Mouse (Mus musculus) heart, postnatal 0 days (tissue): Measurements from ENCODE around the gene Thy1. TPM values are rescaled to one million over a fixed set of nuclear protein-coding genes. Genes with fewer than 3 reads are reported as not detected.

ENCODE experiments used
- ATAC-seq: fragments of 200-750 bp; cut with Nextera tagmentation; 2 replicates; pipeline ENCODE4 v1.8.0; 2017; ENCODE audit warnings: low read depth, moderate number of reproducible peaks, moderate library complexity; ENCODE audit not compliant: insufficient read depth
- DNase-seq: peaks from one replicate; pipeline ENCODE4 v3.0.0-alpha.2; 2016; ENCODE audit warnings: low spot score
- H3K27ac ChIP-seq: fragments of 300-500 bp; sonication (generic); 2 replicates; pipeline ENCODE4 v1.5.1; 2014; ENCODE audit warnings: low read depth, mild to moderate bottlenecking
- H3K27me3 ChIP-seq: fragments of 300-500 bp; sonication (generic); 2 replicates; pipeline ENCODE4 v1.6.1; 2014; ENCODE audit warnings: low read length, mixed read lengths; ENCODE audit not compliant: control insufficient read depth, insufficient read depth
- H3K36me3 ChIP-seq: fragments of 300-500 bp; sonication (generic); replicated peaks from 2 replicates; pipeline ENCODE4 v1.6.1; 2014; ENCODE audit warnings: low read length, mixed read lengths; ENCODE audit not compliant: control insufficient read depth, insufficient read depth
- H3K4me1 ChIP-seq: fragments of 300-500 bp; sonication (generic); 2 replicates; pipeline ENCODE4 v1.6.1; 2014; ENCODE audit warnings: antibody characterized with exemption; ENCODE audit not compliant: control insufficient read depth, insufficient read depth
- H3K4me2 ChIP-seq: fragments of 300-500 bp; sonication (generic); 2 replicates; pipeline ENCODE4 v1.6.1; 2014; ENCODE audit warnings: low read depth, mild to moderate bottlenecking, low read length, moderate library complexity
- H3K4me3 ChIP-seq: fragments of 300-500 bp; sonication (generic); 2 replicates; pipeline ENCODE4 v1.5.1; 2014; ENCODE audit warnings: low read depth, low read length
- H3K9ac ChIP-seq: fragments of 300-500 bp; sonication (generic); replicated peaks from 2 replicates; pipeline ENCODE4 v1.6.1; 2014; ENCODE audit warnings: low read depth, low read length, mixed read lengths
- H3K9me3 ChIP-seq: fragments of 300-500 bp; sonication (generic); replicated peaks from 2 replicates; pipeline ENCODE4 v1.6.1; 2016; ENCODE audit warnings: low read length; ENCODE audit not compliant: control insufficient read depth
- CTCF ChIP-seq: IDR thresholded peaks from 2 replicates; pipeline ENCODE4 v1.5.1; 2016; ENCODE audit warnings: antibody characterized with exemption, control low read depth, low read depth
- EP300 ChIP-seq: IDR thresholded peaks from 2 replicates; pipeline ENCODE4 v1.6.1; 2016; ENCODE audit warnings: antibody characterized with exemption, low read depth
- WGBS: fragments of 180-500 bp; shearing (Covaris S2); extraction: QIAGEN DNeasy Blood & Tissue Kit; methylation state at CpG from one replicate; pipeline ENCODE4 v1.1.7; 2014; 5-methylcytosine and 5-hydroxymethylcytosine counted together
- polyA plus RNA-seq: library from polyadenylated mRNA; unstranded; fragments of >200 nt; fragmentation: Nextera tagmentation; extraction: Ambion mirVana; gene quantifications from 2 replicates; pipeline ENCODE4 v1.2.1, GENCODE M21; 2015
- total RNA-seq: library from RNA; depleted of rRNA; stranded (reverse); fragments of >200 nt; gene quantifications from 2 replicates; pipeline ENCODE4 v1.2.3, GENCODE M21; 2014; ENCODE audit warnings: low replicate concordance

Thy1 gene
- total and polyA plus RNA-seq, 2 experiments from 2014 or later = 3.6 to 6.3 TPM

GRCm38 (mm10) chr9:44029580-44030236 is 13.5 kb upstream of the Thy1 start:
- Histone ChIP-seq H3K27ac (peak overlapping the region; percentile 38), H3K4me1 (no peaks in the 10 kb centered on the region), H3K9ac (no peak overlapping the region), H3K9me3 (no peaks in the 10 kb centered on the region; the same call in 1 of the 2 replicates), H3K36me3 (no peaks in the 10 kb centered on the region), H3K4me2 (no peak overlapping the region), H3K27me3 (no peaks in the 10 kb centered on the region), H3K4me3 (no peak overlapping the region)
- TF ChIP-seq EP300 (no peak), CTCF (no peak)
- peak; percentile 66 for DNase-seq
- ATAC-seq = peak; percentile 68
- WGBS = 44% methylated on average over 5 of the region's 5 CpGs

- H3K4me1 ChIP-seq = no peaks in the 10 kb centered on the region
- peak overlapping the region; percentile 38; the same call in 1 of the 2 replicates for H3K27ac ChIP-seq
- H3K9ac ChIP-seq = no peak overlapping the region
- no peak overlapping the region for H3K4me3 ChIP-seq
- H3K9me3 ChIP-seq = no peaks in the 10 kb centered on the region
- ATAC-seq = no peak
- TF ChIP-seq EP300 = no peak
- no peak for TF ChIP-seq CTCF
- WGBS = 92% methylated on average over 4 of the region's 4 CpGs
- no peaks in the 10 kb centered on the region for H3K27me3 ChIP-seq
- H3K4me2 ChIP-seq = no peak overlapping the region
- no peaks in the 10 kb centered on the region for H3K36me3 ChIP-seq
- no peak for DNase-seq
Measured at GRCm38 (mm10) chr9:44030646-44031045, 12.5 kb upstream of the Thy1 start.

- Histone ChIP-seq H3K4me3 (no peak overlapping the region), H3K27ac (no peak overlapping the region; the same call in 1 of the 2 replicates), H3K9me3 (no peaks in the 10 kb centered on the region), H3K4me1 (no peaks in the 10 kb centered on the region), H3K27me3 (no peaks in the 10 kb centered on the region), H3K36me3 (no peaks in the 10 kb centered on the region), H3K4me2 (no peak overlapping the region), H3K9ac (no peak overlapping the region)
- ATAC-seq (no peak), DNase-seq (no peak)
- TF ChIP-seq CTCF = no peak
- 66% methylated on average over 5 of the region's 5 CpGs for WGBS
Measured at GRCm38 (mm10) chr9:44031079-44031478, 12.1 kb upstream of the Thy1 start.

- WGBS = 61% methylated on average over 4 of the region's 4 CpGs
Measured at GRCm38 (mm10) chr9:44031946-44032345, 11.2 kb upstream of the Thy1 start.

GRCm38 (mm10) chr9:44033317-44033716 is 9.9 kb upstream of the Thy1 start:
- Histone ChIP-seq H3K9ac (no peak overlapping the region), H3K4me2 (no peak overlapping the region), H3K9me3 (no peaks in the 10 kb centered on the region), H3K27me3 (no peaks in the 10 kb centered on the region), H3K4me1 (no peaks in the 10 kb centered on the region), H3K4me3 (no peak overlapping the region), H3K27ac (no peak overlapping the region), H3K36me3 (no peaks in the 10 kb centered on the region)
- WGBS = 86% methylated on average over 5 of the region's 5 CpGs
- DNase-seq (no peak), ATAC-seq (no peak)
- TF ChIP-seq EP300 (no peak), CTCF (no peak)

More at GRCm38 (mm10) chr9:44031946-44032345, 11.2 kb upstream of the Thy1 start:
- DNase-seq = no peak
- no peak overlapping the region for H3K9ac ChIP-seq
- no peaks in the 10 kb centered on the region for H3K4me1 ChIP-seq
- H3K36me3 ChIP-seq = no peaks in the 10 kb centered on the region
- TF ChIP-seq EP300 = no peak
- TF ChIP-seq CTCF = no peak
- no peak for ATAC-seq
- H3K27me3 ChIP-seq = no peaks in the 10 kb centered on the region
- no peak overlapping the region for H3K4me3 ChIP-seq
- no peak overlapping the region for H3K4me2 ChIP-seq
- H3K27ac ChIP-seq = no peak overlapping the region
- H3K9me3 ChIP-seq = no peaks in the 10 kb centered on the region
